Mouse (Mus musculus) spleen, adult 2 months (tissue): ENCODE results near the gene Prdx5. TPM values are rescaled to one million over a fixed set of nuclear protein-coding genes. Genes with fewer than 3 reads are reported as not detected.
"Not testable (repeated sequence)": the region's sequence is repeated elsewhere in the genome, so short reads cannot be mapped to it uniquely, and the experiment has no call there.

Experiments used
- DNase-seq, 2 experiments: peaks; one replicate each; pipeline versions ENCODE4 v3.0.0 to v3.0.0-alpha.2; 2012 to 2021; ENCODE audit warnings: low spot score in 2 of 2, low read depth in 1 of 2
- H3K27ac ChIP-seq: fragments of 200-500 bp; 2 replicates; pipeline ENCODE4 v1.5.1; 2012; ENCODE audit warnings: low read length, inconsistent platforms; ENCODE audit not compliant: insufficient read depth
- H3K27me3 ChIP-seq: fragments of 200-500 bp; 2 replicates; pipeline ENCODE4 v1.6.1; 2012; ENCODE audit warnings: mild to moderate bottlenecking, moderate library complexity, low read length, inconsistent platforms; ENCODE audit not compliant: control insufficient read depth, insufficient read depth
- H3K36me3 ChIP-seq: fragments of 200-500 bp; 2 replicates; pipeline ENCODE4 v1.6.1; 2012; ENCODE audit warnings: mild to moderate bottlenecking, low read length, inconsistent platforms; ENCODE audit not compliant: control insufficient read depth, insufficient read depth
- H3K4me1 ChIP-seq: fragments of 200-500 bp; 2 replicates; pipeline ENCODE4 v1.6.1; 2011; ENCODE audit warnings: inconsistent platforms; ENCODE audit not compliant: control insufficient read depth, insufficient read depth, insufficient read length
- H3K4me3 ChIP-seq: fragments of 200-500 bp; 2 replicates; pipeline ENCODE4 v1.5.1; 2011; ENCODE audit warnings: mild to moderate bottlenecking, inconsistent platforms; ENCODE audit not compliant: insufficient read depth, insufficient read length; ENCODE audit errors: extremely low read depth
- CTCF ChIP-seq: fragments of 200-500 bp; IDR thresholded peaks from 2 replicates; pipeline ENCODE4 v1.5.1; 2011; ENCODE audit warnings: mild to moderate bottlenecking, inconsistent platforms; ENCODE audit not compliant: insufficient read depth, insufficient read length, insufficient replicate concordance; ENCODE audit errors: extremely low read depth
- POLR2A ChIP-seq: fragments of 200-500 bp; IDR thresholded peaks from 2 replicates; pipeline ENCODE4 v1.6.1; 2011; ENCODE audit warnings: low read depth, low read length, inconsistent platforms
- WGBS: fragments of 180-500 bp; shearing (Covaris S2); methylation state at CpG from one replicate; pipeline ENCODE4 v1.1.7; 2018; 5-methylcytosine and 5-hydroxymethylcytosine counted together
- polyA plus RNA-seq: library from polyadenylated mRNA; depleted of rRNA; stranded (reverse); fragments of >200 nt; gene quantifications from 2 replicates; pipeline ENCODE4 v1.2.3, GENCODE M21; 2012

Prdx5 gene
- polyA plus RNA-seq, 1 experiment: 54.6 TPM

GRCm38 (mm10) chr19:6911101-6912074 is 1.5 kb upstream of the Prdx5 start:
- TF ChIP-seq POLR2A (no peak), CTCF (no peak)

GRCm38 (mm10) chr19:6910306-6910705 is 400 bp upstream of the Prdx5 start:
- peak; percentile 15 to 47 for DNase-seq
- Histone ChIP-seq H3K4me1 (peaks cover 12% of the 10 kb centered on the region; the same call in 1 of the 2 replicates), H3K36me3 (peaks cover 28% of the 10 kb centered on the region), H3K27ac (peak overlapping the region; percentile 95), H3K4me3 (peak overlapping the region; percentile 71)
- WGBS: under 1% methylated on average over 30 of the region's 30 CpGs
- not testable (repeated sequence) for H3K27me3 ChIP-seq

More at GRCm38 (mm10) chr19:6911101-6912074, 1.5 kb upstream of the Prdx5 start:
- no peaks in the 10 kb centered on the region for H3K27me3 ChIP-seq
- no peak for DNase-seq
- whole genome bisulfite sequencing: 90% methylated on average over 17 of the region's 19 CpGs
- no peak overlapping the region for H3K4me3 ChIP-seq
- H3K36me3 ChIP-seq: peaks cover 22% of the 10 kb centered on the region
- peaks cover 12% of the 10 kb centered on the region; the same call in 1 of the 2 replicates for H3K4me1 ChIP-seq
- no peak overlapping the region for H3K27ac ChIP-seq

DNA sequence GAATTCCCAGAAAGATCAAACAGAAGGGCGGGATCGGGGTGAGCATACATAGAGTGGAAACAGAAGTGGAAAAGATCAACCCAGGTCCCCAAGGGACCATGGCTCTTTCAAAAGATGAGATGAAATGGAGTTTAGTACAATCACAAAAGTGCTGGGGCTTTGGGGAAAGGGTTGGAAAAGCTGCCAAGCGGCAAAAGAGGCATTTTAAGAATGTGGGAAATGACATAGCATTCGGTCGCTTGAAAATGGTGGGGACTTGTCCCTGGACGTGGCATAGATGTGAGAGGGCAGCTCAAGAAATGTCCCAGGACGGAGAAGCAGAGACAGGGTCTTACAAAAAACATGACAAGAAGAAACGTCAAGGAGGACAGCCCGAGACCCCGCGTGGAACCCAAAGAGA is 885 bp downstream of the Prdx5 start:
- H3K4me1 ChIP-seq: peaks cover 12% of the 10 kb centered on the region; the same call in 1 of the 2 replicates
- H3K4me3 ChIP-seq: peak overlapping the region; percentile 71
- H3K27ac ChIP-seq: peak overlapping the region; percentile 95
- DNase-seq: no peak
- H3K36me3 ChIP-seq: peaks cover 29% of the 10 kb centered on the region
- TF ChIP-seq POLR2A: no peak
- no peak for TF ChIP-seq CTCF
- WGBS: 5% methylated on average over 11 of the region's 11 CpGs
- H3K27me3 ChIP-seq: no peaks in the 10 kb centered on the region

DNA sequence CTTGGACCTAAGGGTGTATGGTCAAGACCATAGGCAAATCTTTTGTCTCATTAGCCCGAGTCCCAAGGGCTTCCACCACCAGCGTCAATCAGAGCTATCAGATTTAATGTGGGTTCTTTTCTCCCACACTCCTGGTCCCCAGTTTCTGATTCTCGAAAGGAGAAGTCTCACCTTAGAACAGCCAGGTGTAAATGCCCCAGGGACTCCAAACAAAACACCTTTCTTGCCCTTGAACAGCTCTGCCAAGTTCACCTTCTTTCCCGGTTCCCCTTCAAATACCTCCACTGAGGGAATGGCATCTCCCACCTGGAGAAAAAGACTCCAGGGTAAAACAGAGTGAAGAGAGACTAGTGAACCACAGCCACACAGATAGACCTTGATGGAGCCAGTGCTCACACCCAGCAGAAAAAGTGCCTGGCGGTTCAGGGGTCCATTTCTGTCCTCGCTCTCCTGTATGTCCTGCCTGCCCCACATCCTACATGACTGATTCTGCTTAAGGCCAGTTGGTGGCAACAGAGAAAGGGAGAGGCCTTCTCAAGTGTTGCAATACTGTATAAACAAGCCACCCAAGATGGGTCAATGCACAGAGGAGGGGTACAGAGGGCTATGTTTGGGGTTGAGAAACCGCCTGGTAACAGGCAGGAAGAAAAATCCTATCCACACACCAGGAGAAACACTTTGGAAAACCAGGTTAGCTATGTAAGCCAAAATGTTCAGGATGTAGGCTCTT is 1.9 kb downstream of the Prdx5 start:
- Histone ChIP-seq H3K4me3 (no peak overlapping the region), H3K27ac (no peak overlapping the region), H3K4me1 (peaks cover 12% of the 10 kb centered on the region; the same call in 1 of the 2 replicates), H3K36me3 (peaks cover 26% of the 10 kb centered on the region), H3K27me3 (no peaks in the 10 kb centered on the region)
- no peak for DNase-seq
- TF ChIP-seq CTCF (no peak), POLR2A (no peak)
- 83% methylated on average over 7 of the region's 7 CpGs for WGBS

DNA sequence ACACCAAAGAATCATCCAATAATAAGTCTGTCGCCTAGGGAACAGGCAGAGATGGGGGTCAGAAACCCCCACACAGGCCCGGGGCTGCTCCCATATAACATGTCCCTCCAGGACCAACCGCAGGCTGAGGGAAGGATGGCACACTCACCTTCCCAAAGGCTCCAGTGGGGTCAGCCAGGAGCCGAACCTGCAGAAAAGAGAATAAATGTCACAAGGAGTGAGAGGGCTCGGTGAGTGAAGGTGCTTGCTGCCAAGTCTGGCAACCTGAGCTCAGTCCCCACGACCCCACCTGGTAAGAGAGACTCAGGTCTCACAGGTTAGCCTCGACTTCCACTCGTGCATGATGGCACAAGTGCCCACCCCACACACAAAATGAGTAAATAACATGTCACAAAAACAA is 2.8 kb downstream of the Prdx5 start:
- Histone ChIP-seq H3K27ac (no peak overlapping the region), H3K4me3 (no peak overlapping the region), H3K4me1 (peaks cover 12% of the 10 kb centered on the region; the same call in 1 of the 2 replicates)

GRCm38 (mm10) chr19:6906199-6906598 is 3.7 kb downstream of the Prdx5 start:
- H3K36me3 ChIP-seq: peaks cover 13% of the 10 kb centered on the region
- peaks cover 10% of the 10 kb centered on the region; the same call in 1 of the 2 replicates for H3K4me1 ChIP-seq
- no peak overlapping the region for H3K4me3 ChIP-seq
- TF ChIP-seq POLR2A: no peak
- TF ChIP-seq CTCF: no peak
- WGBS: 72% methylated on average over 3 of the region's 3 CpGs
- H3K27ac ChIP-seq: no peak overlapping the region
- H3K27me3 ChIP-seq: no peaks in the 10 kb centered on the region
- DNase-seq: no peak

More for the DNA sequence above, 2.8 kb downstream of the Prdx5 start:
- no peaks in the 10 kb centered on the region for H3K27me3 ChIP-seq
- 89% methylated on average over 8 of the region's 8 CpGs for WGBS
- TF ChIP-seq CTCF (no peak), POLR2A (no peak)
- no peak for DNase-seq
- H3K36me3 ChIP-seq: peaks cover 22% of the 10 kb centered on the region
